Mouse (Mus musculus) left cerebral cortex, postnatal 25 days (tissue): ENCODE results near the gene Arl14ep. TPM values are rescaled to one million over a fixed set of nuclear protein-coding genes. Genes with fewer than 3 reads are reported as not detected.
"Not testable (repeated sequence)": the region's sequence is repeated elsewhere in the genome, so short reads cannot be mapped to it uniquely, and the experiment has no call there.

Experiments
- DNase-seq, 2 experiments: peaks; one replicate each; pipeline ENCODE4 v3.0.0; 2022; ENCODE audit warnings: low spot score in 2 of 2, mixed read lengths in 1 of 2
- intact Hi-C: fragments of 180-260 bp; cut with DNase I; formaldehyde crosslinking; loops from one replicate; pipeline ENCODE4 v1.15.1; 2025
- total RNA-seq, 2 experiments: library from RNA; stranded (reverse); gene quantifications; 2 replicates each; pipeline ENCODE4 v1.2.3; 2021

The Arl14ep gene
- total RNA-seq, result 10 to 100 TPM; 39.7 to 40.5 TPM

DNA sequence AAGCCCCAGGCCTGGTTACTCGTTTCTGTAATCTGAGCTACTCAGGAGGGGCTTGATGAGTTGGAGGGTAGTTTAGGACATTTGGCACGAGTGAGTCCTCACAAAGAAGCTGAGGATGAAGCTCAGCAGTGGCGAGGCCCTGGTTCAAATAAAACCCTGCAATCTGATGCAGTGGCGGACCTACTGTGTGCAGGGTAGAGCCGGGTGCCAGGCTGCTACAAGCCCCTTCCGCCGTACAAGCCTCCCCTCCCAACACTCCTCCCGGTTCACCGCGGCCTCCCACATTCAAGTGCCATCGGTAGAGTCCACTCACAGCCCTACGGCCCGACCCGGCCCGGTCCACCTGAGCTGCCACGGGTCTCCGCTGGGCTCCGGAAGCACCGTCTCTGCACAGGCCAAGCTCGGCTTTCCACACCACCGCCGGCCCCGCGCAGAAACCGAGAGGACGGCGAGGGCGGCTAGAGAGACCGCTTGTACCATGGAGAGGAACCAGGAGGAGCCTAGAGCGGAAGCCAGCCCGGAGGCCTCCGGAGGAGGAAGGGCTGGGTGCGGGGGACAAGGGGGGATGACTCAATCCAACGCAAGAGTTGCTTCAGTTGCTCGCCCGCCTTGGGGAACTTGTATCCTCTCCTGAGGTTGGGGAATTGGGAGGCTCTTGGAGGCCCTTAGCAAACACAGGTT lies at the start of gene Arl14ep:
TSS of gene Arl14ep (minus strand) at position 466 of the 681 bp plus-strand sequence.
- intact Hi-C loops, result loop anchor here (2.0 kb wide), 1 partner anchor 545 kb away; no protein-coding TSS in a partner anchor
- peak; percentile 81 to 90 for DNase-seq

DNA sequence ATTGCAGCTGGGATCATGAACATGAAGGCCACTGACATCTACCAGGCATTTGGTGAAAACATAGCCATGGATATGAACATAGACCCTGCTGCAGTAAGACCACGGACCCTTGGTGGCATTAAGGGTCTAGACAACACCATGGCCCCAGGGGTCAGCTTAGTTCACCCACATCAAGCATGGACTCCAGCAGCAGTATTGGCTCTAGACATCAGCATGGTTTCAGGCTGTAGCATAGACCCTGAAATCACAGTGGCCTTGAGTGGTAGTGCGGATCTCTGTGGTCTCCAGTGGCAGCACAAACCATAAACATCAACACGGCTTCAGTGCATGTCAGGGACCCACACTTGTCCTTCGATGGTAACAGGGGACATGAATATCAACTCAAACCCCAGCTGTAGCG lies 48.5 kb upstream of the Arl14ep start:
- DNase-seq, result no peak
- intact Hi-C loops, result no loop called here

DNA sequence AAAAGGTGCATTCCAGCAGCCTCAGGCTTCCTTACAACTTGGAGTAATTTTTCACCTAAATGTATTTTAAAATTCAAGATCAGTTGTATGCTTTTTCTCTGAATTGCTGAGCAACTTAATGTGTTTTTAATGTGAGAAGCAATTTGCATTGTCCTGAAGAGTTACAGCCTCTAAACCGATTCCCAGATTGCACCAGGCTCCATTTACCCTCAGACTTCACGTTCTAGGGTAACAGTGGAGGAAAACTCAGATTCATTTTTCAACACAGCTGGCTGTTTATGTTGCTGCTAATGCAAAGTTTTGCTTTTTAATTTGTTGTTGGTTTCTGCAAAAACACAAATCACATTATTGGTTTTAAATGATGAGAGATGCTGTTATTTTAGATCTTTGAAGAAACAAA lies 45.1 kb upstream of the Arl14ep start:
- intact Hi-C loops, result no loop called here
- no peak for DNase-seq

DNA sequence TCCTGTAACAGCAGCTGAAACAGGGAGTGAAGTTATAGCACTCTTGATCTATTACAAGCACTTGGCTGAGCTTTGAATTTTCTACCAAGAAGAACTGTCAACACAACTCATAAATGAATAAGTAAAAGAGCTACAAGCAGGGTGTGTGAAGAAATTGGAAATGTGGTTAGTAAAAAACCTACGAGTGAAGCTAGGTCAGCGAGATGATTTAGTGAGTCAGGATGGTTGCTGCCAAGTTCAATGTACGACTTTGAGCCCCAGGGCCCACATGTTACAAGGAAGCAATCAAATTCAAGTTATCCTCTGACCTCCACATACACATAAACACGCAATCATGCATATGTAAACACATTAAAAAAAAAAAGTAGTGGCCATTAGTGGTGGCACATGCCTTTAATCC lies 38.9 kb upstream of the Arl14ep start:
- no peak for DNase-seq
- intact Hi-C loops, result no loop called here

DNA sequence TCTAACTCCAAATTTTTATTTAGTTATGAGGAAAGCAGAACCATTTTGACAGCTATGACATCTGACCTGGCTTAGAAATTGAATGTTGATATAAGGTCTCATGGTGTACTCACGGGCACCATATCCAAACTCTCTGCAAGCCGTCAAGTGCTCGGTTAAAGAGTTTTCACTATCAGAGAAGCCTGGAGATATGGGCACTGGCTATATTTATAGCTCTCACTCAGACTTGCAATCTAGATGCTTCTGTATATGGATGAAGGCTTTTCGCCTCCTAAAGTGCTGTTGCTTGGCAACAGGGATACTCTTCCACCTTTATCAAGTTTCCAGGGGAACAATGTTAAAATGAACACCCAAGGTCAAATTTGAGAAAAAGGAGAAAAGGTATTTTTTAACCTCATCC lies 38.1 kb upstream of the Arl14ep start:
- intact Hi-C loops, result no loop called here
- DNase-seq, result no peak

DNA sequence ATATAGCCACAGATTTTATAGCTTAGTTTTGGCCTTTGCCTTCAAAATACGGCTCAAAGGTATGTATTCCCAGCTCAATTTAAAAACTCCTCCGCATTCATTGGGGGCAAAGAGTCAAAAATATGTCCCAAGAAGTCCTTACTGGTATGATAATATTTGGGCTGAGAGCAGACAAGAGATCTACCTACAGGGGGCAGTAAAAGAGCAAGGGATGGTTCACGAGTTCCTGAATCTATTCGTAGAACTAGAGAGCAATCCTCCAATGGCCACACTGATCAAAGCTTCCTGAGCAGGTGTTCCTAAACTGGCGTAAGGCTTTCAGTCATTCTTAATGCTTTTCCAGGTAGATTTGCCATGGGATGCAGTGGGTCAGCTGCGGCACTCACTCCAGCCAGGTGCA lies 35.9 kb upstream of the Arl14ep start:
- DNase-seq, result peak in 1 of 2 experiments; percentile 8
- intact Hi-C loops, result no loop called here

DNA sequence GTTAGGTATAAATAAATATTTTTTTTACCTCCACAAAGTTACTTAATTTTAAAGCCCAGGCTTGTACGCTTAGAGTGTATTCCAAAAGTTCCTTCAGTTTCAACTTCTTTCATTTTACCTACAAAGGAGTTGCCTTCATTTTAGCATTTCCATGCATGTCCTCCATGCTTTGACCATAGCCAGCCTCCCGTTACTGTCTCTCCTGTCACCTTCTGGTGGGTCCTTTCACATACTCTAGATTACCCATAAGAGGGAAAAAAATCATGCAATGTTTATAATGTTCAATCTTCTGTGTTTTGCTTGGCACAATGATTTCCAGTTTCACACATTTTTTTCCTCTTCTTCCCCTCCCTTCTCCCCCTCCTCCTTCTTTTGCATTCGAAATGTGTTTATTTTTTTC lies 32.2 kb upstream of the Arl14ep start:
- intact Hi-C loops, result no loop called here
- DNase-seq, result no peak

DNA sequence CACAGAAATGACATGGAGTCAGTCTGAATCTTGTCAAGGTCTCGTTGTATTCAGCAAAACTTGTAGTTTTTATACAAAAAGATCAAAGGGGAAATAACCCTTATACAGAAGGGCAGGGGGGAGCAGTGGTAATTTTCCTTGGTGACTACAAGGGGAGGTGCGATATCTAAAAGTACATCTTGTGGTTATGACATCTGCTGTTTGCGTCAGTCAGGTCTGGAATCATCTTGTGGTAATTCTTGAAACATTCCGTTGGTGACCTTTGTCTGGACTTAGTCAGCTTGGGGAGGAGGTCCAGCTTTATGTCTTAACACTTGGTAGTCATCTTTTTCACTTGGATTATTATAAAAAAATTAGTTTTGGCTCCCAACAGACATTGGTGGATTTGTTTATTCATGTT lies 31.7 kb upstream of the Arl14ep start:
- intact Hi-C loops, DNase-seq: not testable (repeated sequence)

DNA sequence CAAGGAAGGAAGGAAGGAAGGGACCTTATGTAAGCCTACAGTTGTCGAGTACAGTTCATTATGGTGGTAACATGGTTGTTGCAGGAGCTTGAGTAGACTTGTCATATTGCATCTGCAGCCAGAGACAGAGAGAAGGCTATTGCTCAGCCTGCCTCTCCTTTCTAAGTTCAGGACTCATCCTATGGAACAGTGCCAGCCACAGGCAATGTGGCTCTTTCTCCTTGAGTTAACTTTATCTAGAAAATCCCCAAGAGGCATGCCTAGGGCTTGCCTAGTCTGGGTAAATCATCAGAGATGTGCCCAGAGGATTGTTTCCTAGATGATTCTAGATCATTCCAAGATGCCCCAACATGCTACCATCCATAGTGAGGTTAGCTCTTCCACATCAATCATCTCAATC lies 17.0 kb upstream of the Arl14ep start:
- intact Hi-C loops, result no loop called here
- DNase-seq, result no peak

DNA sequence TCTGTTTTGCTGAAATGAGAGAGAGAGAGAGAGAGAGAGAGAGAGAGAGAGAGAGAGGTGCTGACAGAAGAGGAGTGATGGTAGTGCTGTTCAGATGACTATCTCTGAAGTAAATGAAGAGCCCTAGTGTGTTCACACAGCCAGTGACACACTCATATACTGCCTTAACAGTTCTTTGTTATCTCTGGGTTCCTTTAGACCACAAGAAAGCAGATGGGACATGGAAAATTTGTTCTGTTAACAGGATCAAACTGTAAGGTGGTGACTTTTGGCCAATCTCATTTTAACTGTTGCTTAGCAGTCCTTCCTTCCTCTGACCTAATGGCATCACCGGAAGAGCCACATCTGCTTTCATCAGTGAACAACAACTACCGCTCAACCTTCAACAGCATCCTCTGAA lies 10.7 kb upstream of the Arl14ep start:
- intact Hi-C loops, result no loop called here
- no peak for DNase-seq

DNA sequence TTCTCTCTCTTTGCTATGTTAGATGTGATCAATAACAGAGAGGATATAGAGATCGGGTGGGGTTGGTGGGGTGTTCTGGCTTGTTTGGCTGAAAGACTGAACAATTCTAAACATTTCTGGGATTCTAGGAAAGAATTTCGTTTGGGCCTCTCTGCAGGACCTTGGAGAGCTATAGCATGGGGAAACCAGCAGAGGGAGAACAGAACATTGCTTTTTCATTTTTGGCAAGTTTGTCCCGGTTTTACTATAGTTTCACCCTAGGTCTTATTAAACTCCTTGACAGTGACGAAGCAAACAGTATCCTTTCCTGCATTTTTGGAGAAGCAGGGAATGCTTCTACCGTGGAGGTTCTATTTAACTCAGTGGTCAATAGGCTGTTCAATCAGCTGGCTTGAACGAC lies 8.3 kb upstream of the Arl14ep start:
- DNase-seq, result peak in 1 of 2 experiments; percentile 29
- intact Hi-C loops, result loop anchor here (2.0 kb wide), 1 partner anchor 886 kb away; no protein-coding TSS in a partner anchor

DNA sequence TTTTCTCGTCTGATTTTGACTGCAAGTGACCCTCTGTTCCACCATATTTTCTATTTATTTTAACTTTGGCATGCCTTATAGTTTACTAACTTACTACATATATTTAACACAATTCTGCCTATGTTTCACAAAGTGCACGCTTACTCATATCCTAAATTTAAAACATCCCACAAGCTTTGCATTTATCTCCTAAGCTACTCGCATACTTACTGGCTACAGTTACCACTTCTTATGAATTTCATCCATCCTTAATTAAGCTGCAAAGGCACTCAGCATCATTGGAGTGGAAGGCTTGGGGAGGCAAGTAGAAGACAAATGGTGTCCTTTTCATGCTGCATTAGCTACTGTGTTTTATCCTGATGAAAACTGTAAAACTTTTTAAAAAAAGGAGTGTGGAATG lies 2.2 kb upstream of the Arl14ep start:
- intact Hi-C loops, result loop anchor here (5.0 kb wide), 1 partner anchor 316 kb away; the partner anchor contains the start of gene Kcna4
- peak in 1 of 2 experiments; percentile 80 for DNase-seq

DNA sequence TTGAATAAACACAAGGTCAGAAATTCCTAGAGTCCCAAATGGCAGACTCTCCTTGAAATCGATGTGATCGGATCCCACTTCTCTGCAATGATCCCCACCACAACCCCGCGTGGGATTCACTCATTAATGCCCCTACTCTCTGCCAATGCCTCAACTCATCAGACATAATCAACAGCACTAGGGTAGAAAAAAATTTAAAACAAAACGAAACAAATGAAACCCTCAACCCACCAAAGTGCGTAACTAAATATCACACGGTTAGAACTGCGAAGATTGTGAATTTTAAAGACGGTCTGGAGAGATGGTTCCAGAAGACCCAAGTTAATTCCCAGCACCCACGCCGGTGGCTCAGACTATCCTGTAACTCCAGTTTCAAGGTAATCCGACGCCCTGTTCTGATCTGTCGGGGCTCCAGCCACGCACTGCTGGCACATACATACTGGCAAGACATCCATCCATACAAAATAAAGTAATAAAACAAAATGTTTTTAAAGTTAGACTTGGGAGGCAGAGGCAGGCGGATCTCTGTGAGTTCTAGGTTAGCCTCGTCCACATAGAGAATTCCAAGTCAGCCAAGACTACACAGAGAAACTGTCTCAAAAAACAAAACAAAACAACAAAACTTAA lies 779 bp downstream of the Arl14ep start:
- no peak for DNase-seq
- intact Hi-C loops, result no loop called here

DNA sequence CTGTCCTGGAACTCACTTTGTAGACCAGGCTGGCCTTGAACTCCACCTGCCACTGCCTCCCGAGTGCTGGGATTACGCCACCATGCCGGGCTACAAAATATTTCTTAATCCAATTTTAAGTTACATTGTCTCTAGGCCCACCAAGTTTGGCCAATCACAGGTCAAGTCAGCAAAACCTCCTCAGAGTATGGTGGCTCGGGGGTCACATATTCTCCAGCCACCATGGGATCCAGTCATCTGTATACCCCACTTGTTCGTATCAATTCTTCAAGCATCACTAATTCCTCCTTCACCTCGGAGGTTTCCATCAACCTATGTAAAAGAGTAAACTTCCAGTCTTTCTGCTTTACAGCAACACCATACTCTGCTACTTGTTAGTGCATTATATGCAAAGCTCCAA lies 1.4 kb downstream of the Arl14ep start:
- intact Hi-C loops, result no loop called here
- no peak for DNase-seq

DNA sequence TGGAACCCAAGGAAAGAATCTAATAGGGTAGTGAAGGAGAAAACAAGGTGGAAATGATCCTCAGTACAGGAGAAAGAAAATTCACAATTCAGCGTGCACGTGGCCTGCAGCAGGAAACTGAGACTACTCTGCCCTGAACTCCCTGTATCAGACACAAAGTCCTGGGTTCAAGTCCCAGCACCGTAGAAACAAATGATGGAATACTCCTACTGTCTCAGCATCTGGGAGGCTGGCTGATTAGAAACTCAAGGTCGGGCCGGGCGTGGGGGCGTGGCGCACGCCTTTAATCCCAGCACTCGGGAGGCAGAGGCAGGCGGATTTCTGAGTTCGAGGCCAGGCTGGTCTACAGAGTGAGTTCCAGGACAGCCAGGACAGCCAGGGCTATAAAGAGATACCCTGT lies 3.3 kb downstream of the Arl14ep start:
- DNase-seq, result no peak
- intact Hi-C loops, result no loop called here

DNA sequence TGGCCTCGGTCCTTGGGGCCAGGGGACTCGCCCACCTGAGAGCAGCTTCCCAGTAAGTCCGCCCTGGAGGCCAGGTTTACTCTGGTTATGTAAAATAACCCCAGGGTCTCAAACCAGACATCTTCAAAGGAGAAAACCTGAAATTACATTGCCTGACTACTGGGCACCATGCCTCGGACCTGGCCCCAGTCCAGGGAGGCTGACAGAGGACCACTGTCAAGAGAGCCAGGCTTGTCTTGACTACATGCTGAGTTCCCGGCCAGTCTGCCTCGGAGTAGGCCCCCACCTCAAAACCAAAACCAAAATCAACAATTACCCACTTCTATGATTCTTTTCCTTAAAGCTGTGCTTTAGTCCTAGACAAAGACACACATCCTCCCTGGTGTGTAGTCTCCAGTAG lies 5.9 kb downstream of the Arl14ep start:
- DNase-seq, result no peak
- intact Hi-C loops, result no loop called here

DNA sequence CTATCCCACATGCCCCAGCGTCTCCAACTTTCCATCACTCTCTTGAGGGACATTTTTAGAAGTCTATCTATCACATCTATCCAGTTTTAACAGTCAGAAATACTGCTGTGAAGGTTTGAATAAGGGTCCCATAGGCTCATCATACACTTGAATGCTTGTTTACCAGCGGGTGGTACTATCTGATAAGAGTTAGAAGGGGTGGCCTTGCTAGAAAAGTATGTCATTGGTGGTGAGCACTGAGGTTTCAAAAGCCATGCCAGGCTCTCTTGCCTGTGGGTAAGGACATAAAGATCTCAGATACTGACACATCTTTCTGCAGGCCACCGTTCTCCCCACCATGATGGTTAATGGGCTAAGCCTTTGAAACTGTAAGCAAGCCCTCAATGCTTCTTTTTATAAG lies 10.7 kb downstream of the Arl14ep start:
- no peak for DNase-seq
- intact Hi-C loops, result no loop called here

DNA sequence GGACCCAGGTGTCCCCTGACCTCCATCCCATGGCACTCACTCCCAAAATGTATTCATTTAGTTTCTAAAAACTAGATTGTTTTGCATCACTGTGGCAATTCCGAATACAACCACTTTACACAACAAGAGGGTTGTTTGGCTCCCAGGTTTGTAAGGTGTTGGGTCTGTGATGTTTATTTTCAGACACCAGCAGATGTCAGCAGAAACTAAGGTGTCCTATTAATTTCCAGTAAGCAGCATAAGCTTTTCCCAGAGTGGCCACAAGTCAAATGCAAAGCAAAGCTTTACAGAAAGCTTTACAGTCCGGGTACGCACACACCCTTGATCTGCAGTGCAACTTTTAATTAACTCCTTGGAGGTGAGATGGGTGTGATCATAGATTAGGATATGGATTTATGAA lies 12.6 kb downstream of the Arl14ep start:
- intact Hi-C loops, result no loop called here
- no peak for DNase-seq

DNA sequence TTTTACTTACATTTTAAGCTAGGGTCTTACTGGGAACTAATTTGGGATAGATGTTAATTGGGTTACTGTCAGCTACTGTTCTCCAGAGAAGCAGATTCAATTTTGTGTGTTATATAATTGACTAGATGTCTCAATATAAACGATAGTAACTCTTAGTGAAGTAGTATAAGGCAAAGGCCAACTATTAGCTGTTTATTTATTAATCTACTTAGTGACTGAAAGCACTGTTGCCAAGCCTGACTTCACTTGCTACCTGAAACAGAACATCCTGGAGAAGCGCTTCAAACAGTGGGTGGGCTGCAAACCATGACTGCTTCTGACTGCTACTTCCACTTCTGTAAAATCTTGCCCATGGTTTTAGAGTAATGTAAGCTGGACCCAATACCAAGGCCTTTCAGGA lies 13.2 kb downstream of the Arl14ep start:
- intact Hi-C loops, result no loop called here
- no peak for DNase-seq

DNA sequence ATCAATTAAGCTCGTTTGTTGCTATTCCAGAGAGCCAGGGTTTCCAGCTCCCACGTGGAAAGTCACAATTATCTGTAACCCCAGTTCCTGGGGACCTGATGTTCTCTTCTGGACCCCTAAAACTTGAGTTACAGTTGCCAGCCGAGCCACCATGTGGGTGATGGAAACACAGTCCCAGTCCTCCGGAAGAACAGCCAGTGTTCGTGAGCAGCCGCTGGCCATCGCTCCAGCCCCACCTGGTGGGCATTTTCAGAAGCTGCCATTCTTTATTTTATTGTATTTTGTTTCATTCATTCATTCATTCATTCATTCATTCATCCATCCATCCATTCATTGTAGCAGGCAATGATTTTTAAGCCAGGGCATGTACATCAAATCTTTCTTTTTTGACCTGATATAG lies 14.0 kb downstream of the Arl14ep start:
- no peak for DNase-seq
- intact Hi-C loops, result no loop called here

DNA sequence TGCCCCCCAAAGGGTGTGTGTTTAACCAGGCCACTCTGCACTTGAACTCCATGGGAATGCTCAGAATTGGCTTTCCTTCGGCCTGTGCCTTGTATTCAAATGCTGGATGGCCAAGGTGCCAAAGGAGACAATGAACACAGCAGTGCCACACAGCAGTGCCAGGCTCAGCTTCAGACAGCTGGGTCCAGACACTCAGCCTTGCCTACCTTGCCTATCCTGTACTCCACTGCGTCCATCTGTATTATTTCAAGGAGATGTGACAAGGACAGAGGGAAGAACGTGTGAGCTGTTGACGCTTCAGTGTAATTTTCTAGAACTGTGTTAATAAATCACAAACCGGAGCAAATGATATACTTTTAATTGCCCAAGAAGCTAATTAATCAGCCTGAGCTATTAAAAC lies 14.8 kb downstream of the Arl14ep start:
- intact Hi-C loops, result loop anchor here (5.0 kb wide), 1 partner anchor 262 kb away; no protein-coding TSS in a partner anchor
- DNase-seq, result no peak
